Mouse (Mus musculus) heart, embryonic 11.5 days (tissue): ENCODE results near the gene Nln. TPM values are rescaled to one million over a fixed set of nuclear protein-coding genes. Genes with fewer than 3 reads are reported as not detected.

Experiments used
- ATAC-seq: fragments of 200-750 bp; cut with Nextera tagmentation; replicated peaks from 2 replicates; pipeline ENCODE4 v1.8.0; 2017; ENCODE audit warnings: moderate library complexity; ENCODE audit not compliant: insufficient number of reproducible peaks, low FRiP score, low TSS enrichment
- H3K27ac ChIP-seq: fragments of 300-500 bp; sonication (generic); 2 replicates; pipeline ENCODE4 v1.5.1; 2014; ENCODE audit warnings: mild to moderate bottlenecking, low read depth, low read length
- H3K27me3 ChIP-seq: fragments of 300-500 bp; sonication (generic); 2 replicates; pipeline ENCODE4 v1.6.1; 2014; ENCODE audit warnings: mild to moderate bottlenecking, low read length, mixed read lengths; ENCODE audit not compliant: control insufficient read depth, insufficient read depth
- H3K36me3 ChIP-seq: fragments of 300-500 bp; sonication (generic); 2 replicates; pipeline ENCODE4 v1.6.1; 2014; ENCODE audit warnings: mild to moderate bottlenecking, low read length, moderate library complexity, mixed read lengths; ENCODE audit not compliant: control insufficient read depth, insufficient read depth
- H3K4me1 ChIP-seq: fragments of 300-500 bp; sonication (generic); 2 replicates; pipeline ENCODE4 v1.6.1; 2014; ENCODE audit warnings: low read length; ENCODE audit not compliant: control insufficient read depth, insufficient read depth
- H3K4me2 ChIP-seq: fragments of 300-500 bp; sonication (generic); 2 replicates; pipeline ENCODE4 v1.6.1; 2014; ENCODE audit warnings: mild to moderate bottlenecking, moderate library complexity
- H3K4me3 ChIP-seq: fragments of 300-500 bp; sonication (generic); 2 replicates; pipeline ENCODE4 v1.5.1; 2014; ENCODE audit warnings: low read depth, low read length
- H3K9ac ChIP-seq: fragments of 300-500 bp; sonication (generic); 2 replicates; pipeline ENCODE4 v1.6.1; 2014; ENCODE audit warnings: mild to moderate bottlenecking, low read depth, low read length, moderate library complexity
- H3K9me3 ChIP-seq: fragments of 300-500 bp; sonication (generic); replicated peaks from 2 replicates; pipeline ENCODE4 v1.6.1; 2016; ENCODE audit warnings: low read length; ENCODE audit not compliant: control insufficient read depth
- WGBS: fragments of 180-500 bp; shearing (Covaris S2); extraction: QIAGEN DNeasy Blood & Tissue Kit; methylation state at CpG from one replicate; pipeline ENCODE4 v1.1.7; 2014; ENCODE audit not compliant: insufficient replicate concordance; 5-methylcytosine and 5-hydroxymethylcytosine counted together
- polyA plus RNA-seq: library from polyadenylated mRNA; unstranded; fragments of >200 nt; fragmentation: Nextera tagmentation; extraction: Ambion mirVana; gene quantifications from 2 replicates; pipeline ENCODE4 v1.2.1, GENCODE M21; 2014

The Nln gene
- polyA plus RNA-seq, 1 experiment from 2014 or later = 25.2 TPM

DNA sequence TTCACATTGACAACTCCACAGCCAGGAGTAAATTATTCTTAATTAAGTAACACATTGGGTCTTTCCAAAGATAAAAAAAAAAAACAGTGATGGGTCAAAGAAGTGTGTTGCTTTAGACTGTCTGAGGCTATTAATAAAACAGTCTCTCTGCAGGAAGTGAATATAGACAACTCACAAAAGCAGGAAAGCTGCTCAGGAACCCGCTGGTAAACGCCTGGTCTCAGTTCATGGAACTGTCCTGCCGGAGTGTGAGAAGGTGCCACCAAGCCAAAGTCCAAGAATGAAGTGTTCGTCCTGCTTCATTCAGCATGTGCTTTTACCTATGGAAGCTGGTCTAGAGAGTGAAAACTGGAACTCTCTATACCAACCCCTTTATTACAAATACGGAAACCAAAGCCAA lies 129.0 kb downstream of the Nln start:
- WGBS = 76% methylated on average over 5 of the region's 5 CpGs
- Histone ChIP-seq H3K27ac (no peak overlapping the region), H3K4me3 (no peak overlapping the region), H3K27me3 (no peaks in the 10 kb centered on the region), H3K4me2 (no peak overlapping the region), H3K36me3 (no peaks in the 10 kb centered on the region), H3K4me1 (peaks cover 11% of the 10 kb centered on the region), H3K9ac (no peak overlapping the region), H3K9me3 (peaks cover 2% of the 10 kb centered on the region; the same call in 1 of the 2 replicates)
- no peak for ATAC-seq

DNA sequence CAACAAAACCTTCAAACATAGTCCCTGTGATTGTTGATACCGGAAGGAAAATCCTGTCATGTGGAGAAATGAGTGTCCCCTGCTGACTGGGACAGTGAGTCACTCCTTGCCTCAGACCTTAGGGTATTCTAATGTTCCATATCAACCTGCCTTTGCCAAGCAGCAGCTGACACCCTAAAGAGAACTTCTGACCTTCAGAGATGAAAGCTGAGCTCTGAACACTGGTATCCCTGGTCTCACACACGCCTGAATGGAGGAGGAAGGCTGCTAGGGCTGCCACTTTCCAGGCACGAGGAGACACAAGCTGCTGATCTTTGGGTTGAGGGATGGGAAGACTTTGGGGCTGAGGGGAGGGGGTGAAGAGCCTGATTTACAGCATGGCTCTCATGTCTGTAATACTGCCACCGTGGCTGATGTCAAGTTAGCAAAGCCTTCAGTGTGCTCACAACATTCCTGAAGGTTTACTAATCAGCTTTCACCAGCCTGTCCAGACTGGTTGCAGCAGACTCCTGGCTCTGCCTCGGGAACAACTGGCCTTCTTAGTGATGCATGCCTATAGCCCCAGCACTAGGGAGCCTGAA lies 131.0 kb downstream of the Nln start:
- Histone ChIP-seq H3K4me2 (no peak overlapping the region), H3K27me3 (no peaks in the 10 kb centered on the region), H3K9me3 (peaks cover 2% of the 10 kb centered on the region; the same call in 1 of the 2 replicates), H3K36me3 (no peaks in the 10 kb centered on the region), H3K27ac (peak overlapping the region; percentile 85), H3K4me1 (peaks cover 15% of the 10 kb centered on the region), H3K9ac (no peak overlapping the region), H3K4me3 (no peak overlapping the region)
- peak; percentile 46; the same call in 1 of the 2 replicates for ATAC-seq
- 20% methylated on average over 5 of the region's 5 CpGs for WGBS

GRCm38 (mm10) chr13:103977844-103978243 lies 131.6 kb downstream of the Nln start:
- Histone ChIP-seq H3K4me1 (peaks cover 15% of the 10 kb centered on the region), H3K4me3 (no peak overlapping the region), H3K9me3 (peaks cover 2% of the 10 kb centered on the region; the same call in 1 of the 2 replicates), H3K36me3 (no peaks in the 10 kb centered on the region), H3K27me3 (no peaks in the 10 kb centered on the region), H3K27ac (peak overlapping the region; percentile 85), H3K4me2 (no peak overlapping the region), H3K9ac (no peak overlapping the region)
- 54% methylated on average over 6 of the region's 6 CpGs for WGBS
- ATAC-seq = no peak

DNA sequence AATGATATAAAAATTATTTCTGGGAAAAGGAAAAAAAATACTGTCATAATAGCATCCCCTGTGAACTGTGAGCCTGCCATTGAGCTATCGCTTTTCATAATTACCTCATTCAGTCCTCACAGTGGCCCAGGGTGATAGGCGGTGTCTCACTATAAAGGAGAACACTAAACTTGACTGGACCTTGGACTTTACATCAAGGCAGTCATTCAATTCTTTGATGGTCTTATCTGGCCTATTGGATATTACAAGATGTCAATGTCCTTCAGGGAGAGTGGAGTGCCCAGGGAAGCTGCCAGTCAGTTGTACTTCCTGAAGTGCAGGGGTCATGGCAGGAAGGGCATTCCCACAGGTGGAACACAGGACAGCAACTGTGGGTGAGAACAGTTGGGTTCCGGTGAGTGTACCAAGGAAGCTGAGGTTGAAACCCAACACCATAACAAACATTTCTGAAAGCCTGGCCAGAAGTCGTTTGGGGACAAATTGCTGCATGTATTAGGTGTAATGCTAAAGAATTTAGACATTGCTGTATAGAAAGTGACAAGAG lies 133.2 kb downstream of the Nln start:
- Histone ChIP-seq H3K36me3 (no peaks in the 10 kb centered on the region), H3K27me3 (no peaks in the 10 kb centered on the region), H3K9me3 (no peaks in the 10 kb centered on the region), H3K4me1 (peaks cover 15% of the 10 kb centered on the region), H3K4me2 (no peak overlapping the region), H3K9ac (no peak overlapping the region), H3K4me3 (no peak overlapping the region), H3K27ac (no peak overlapping the region)
- 78% methylated on average over 4 of the region's 4 CpGs for WGBS
- no peak for ATAC-seq

DNA sequence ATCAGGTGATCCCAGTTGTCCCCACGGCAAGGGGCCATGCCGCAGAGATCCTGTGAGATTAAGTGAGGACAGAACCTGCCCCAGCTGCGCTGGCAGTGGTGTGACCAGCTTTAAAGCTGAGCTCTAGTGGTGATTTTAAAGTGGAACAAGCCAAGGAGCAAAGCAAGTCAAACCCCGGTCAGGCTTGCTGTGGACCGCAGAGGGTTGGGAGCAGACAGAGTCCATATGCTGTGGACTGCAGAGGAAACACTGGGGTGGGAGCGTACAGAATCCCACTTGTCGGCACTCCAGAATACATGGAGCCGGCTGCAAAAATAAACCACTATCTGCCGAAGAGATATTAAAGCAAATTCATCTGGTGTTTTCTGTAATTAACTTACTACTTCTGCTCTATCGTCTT lies 134.3 kb downstream of the Nln start:
- WGBS = 47% methylated on average over 10 of the region's 10 CpGs
- Histone ChIP-seq H3K9me3 (no peaks in the 10 kb centered on the region), H3K27me3 (no peaks in the 10 kb centered on the region), H3K4me3 (no peak overlapping the region), H3K27ac (no peak overlapping the region), H3K9ac (no peak overlapping the region), H3K4me2 (peak overlapping the region; percentile 6; the same call in 1 of the 2 replicates), H3K36me3 (no peaks in the 10 kb centered on the region), H3K4me1 (peaks cover 15% of the 10 kb centered on the region)
- no peak for ATAC-seq

DNA sequence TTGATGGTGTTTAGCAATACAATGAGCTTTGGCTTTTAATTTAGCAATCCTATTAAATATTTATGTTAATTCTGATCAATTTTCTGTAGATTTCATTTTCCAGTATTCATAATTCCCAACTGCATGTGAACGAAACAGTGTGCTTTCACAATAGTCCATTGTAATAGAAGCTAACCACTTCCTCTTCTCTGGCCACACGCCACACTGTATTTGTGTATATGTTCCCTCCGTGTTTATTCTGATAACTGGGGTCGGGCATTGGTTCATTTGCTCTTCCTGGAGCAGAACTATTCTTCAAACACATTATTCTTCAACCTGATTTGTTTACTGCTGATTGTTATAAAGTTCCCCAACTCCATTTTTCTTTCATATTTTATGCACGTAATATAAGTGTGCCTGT lies 135.4 kb downstream of the Nln start:
- WGBS = 59% methylated on average over 5 of the region's 5 CpGs
- no peak overlapping the region for H3K27ac ChIP-seq
- H3K9me3 ChIP-seq = no peaks in the 10 kb centered on the region
- no peaks in the 10 kb centered on the region for H3K36me3 ChIP-seq
- peaks cover 15% of the 10 kb centered on the region for H3K4me1 ChIP-seq
- H3K4me3 ChIP-seq = no peak overlapping the region
- H3K4me2 ChIP-seq = no peak overlapping the region
- no peaks in the 10 kb centered on the region for H3K27me3 ChIP-seq
- no peak overlapping the region for H3K9ac ChIP-seq
- ATAC-seq = no peak

Other genes starting within 250 kb of the Nln start
- gene Erbin, start 189.1 kb downstream of the Nln start, polyA plus RNA-seq = 19.5 and 20.3 TPM in 2 replicates
- 2.8 and 3.2 TPM in 2 replicates for gene Sgtb, start 127 bp upstream of the Nln start, polyA plus RNA-seq
- 53.2 and 58.1 TPM in 2 replicates for gene Trappc13, start 68.9 kb upstream of the Nln start, polyA plus RNA-seq
- gene Trim23, start 69.2 kb upstream of the Nln start, polyA plus RNA-seq = 16.1 and 17.8 TPM in 2 replicates
- gene Cenpk, start 119.0 kb upstream of the Nln start, polyA plus RNA-seq = 49.9 and 56.0 TPM in 2 replicates
- gene Ppwd1, start 119.2 kb upstream of the Nln start, polyA plus RNA-seq = 9.3 and 11.9 TPM in 2 replicates
- gene Adamts6, start 178.2 kb upstream of the Nln start, polyA plus RNA-seq = 6.2 and 7.1 TPM in 2 replicates